Mouse (Mus musculus) hindbrain, embryonic 10.5 days (tissue): ENCODE data around the gene Olfr1322. TPM values are rescaled to one million over a fixed set of nuclear protein-coding genes. Genes with fewer than 3 reads are reported as not detected.

Experiments used
- DNase-seq: peaks from one replicate; pipeline ENCODE4 v3.0.0-alpha.2; 2017; ENCODE audit warnings: low spot score
- H3K27ac ChIP-seq: fragments of 300-500 bp; sonication (generic); 2 replicates; pipeline ENCODE4 v1.5.1; 2016; ENCODE audit warnings: mild to moderate bottlenecking, moderate library complexity
- H3K27me3 ChIP-seq: fragments of 300-500 bp; sonication (generic); 2 replicates; pipeline ENCODE4 v1.6.1; 2016; ENCODE audit warnings: mild to moderate bottlenecking; ENCODE audit not compliant: poor library complexity, insufficient read depth, severe bottlenecking
- H3K36me3 ChIP-seq: fragments of 300-500 bp; sonication (generic); 2 replicates; pipeline ENCODE4 v1.6.1; 2016; ENCODE audit warnings: mild to moderate bottlenecking, moderate library complexity
- H3K4me1 ChIP-seq: fragments of 300-500 bp; sonication (generic); replicated peaks from 2 replicates; pipeline ENCODE4 v1.6.1; 2016; ENCODE audit warnings: mild to moderate bottlenecking
- H3K4me3 ChIP-seq: fragments of 300-500 bp; sonication (generic); 2 replicates; pipeline ENCODE4 v1.5.1; 2016; ENCODE audit warnings: mild to moderate bottlenecking, moderate library complexity
- H3K9me3 ChIP-seq: fragments of 300-500 bp; sonication (generic); 2 replicates; pipeline ENCODE4 v1.6.1; 2016; ENCODE audit warnings: mild to moderate bottlenecking, moderate library complexity
- WGBS: fragments of 180-500 bp; shearing (Covaris S2); methylation state at CpG from one replicate; pipeline ENCODE4 v1.1.7; 2016; 5-methylcytosine and 5-hydroxymethylcytosine counted together
- polyA plus RNA-seq: library from polyadenylated mRNA; unstranded; fragments of >200 nt; fragmentation: Nextera tagmentation; extraction: Ambion mirVana; gene quantifications from 2 replicates; pipeline ENCODE4 v1.2.1, GENCODE M21; 2016

Olfr1322 gene
- polyA plus RNA-seq, result not detected in 2 replicates

DNA sequence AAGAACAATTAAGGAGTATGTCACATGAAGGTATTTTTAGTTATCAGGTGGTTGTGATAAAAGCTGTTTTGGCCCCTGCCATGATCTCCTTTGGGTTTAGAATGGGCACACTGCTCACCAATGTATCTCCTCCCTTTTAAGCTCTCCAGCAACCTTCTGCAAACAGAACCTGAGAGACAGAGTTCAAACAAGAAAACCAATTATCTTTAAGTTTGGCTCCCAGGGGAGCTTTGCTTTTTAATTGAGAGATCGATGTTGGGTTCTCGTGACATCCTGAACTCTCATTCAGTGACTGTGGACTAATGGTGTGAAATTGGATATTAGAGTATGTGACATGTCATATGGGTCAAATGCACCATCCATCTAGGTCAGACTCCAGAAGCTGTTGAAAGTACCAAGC is at the start of gene Olfr1322:
Gene Olfr1322 (minus strand): TSS at position 101 of the 400 bp plus-strand sequence.
- Histone ChIP-seq H3K4me3 (no peak within 1 kb of the TSS), H3K36me3 (no peaks in the 10 kb centered on the region), H3K4me1 (no peaks in the 10 kb centered on the region), H3K27ac (no peak within 1 kb of the TSS), H3K27me3 (no peaks in the 10 kb centered on the region), H3K9me3 (no peaks in the 10 kb centered on the region)
- DNase-seq, result no peak
- 72% methylated on average over 2 of the region's 2 CpGs for WGBS

DNA sequence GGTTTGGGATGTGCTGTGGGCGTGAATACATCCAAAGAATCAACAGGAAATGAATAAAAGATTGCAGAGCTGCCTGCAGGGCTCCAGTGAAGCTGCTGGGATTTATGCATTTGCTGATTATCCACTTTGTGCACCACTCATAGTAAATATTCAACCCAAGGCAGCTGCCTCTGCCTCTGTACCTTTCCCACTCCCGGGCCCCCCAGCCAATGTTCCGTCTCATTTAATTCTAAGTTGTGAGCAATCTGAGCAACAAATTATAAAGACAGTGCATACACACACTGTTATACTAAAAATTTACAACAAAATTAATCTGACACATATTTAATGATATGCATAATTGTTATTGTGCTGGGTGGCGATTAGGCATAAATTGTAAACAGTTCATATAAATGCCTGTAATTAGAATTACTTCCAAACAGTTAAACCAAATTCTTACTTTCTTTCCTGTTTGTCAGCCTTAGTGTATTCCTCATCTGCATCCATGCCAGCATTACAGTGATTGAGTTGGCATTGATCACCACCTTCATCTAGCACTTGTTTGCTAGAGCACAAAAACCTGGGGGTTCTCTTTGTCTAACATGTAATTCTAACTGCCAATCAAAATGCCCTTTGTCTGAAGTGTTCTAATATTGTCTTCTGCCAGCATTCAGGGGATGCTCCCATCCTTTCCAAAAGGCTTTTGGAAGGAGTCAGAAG is 13.5 kb downstream of the Olfr1322 start:
- H3K36me3 ChIP-seq, result no peaks in the 10 kb centered on the region
- DNase-seq, result no peak
- WGBS, result 85% methylated on average over 4 of the region's 4 CpGs
- H3K27me3 ChIP-seq, result no peaks in the 10 kb centered on the region
- no peak overlapping the region for H3K27ac ChIP-seq
- no peaks in the 10 kb centered on the region for H3K4me1 ChIP-seq
- no peak overlapping the region for H3K4me3 ChIP-seq
- no peaks in the 10 kb centered on the region for H3K9me3 ChIP-seq

Other genes starting within 250 kb of the Olfr1322 start
- gene Olfr1320, start 219.2 kb downstream of the Olfr1322 start, polyA plus RNA-seq, result not detected in 2 replicates
- not detected in 2 replicates for gene Olfr1321, start 156.4 kb downstream of the Olfr1322 start, polyA plus RNA-seq
- 3.3 and 3.8 TPM in 2 replicates for gene Igsf1, start 93.7 kb downstream of the Olfr1322 start, polyA plus RNA-seq
- not detected in 2 replicates for gene Olfr1323, start 127.9 kb upstream of the Olfr1322 start, polyA plus RNA-seq